Mouse (Mus musculus): ENCODE measurements around the gene Parp11. TPM values are rescaled to one million over a fixed set of nuclear protein-coding genes. Genes with fewer than 3 reads are reported as not detected.
A peak's percentile ranks its signal among the peaks of the same experiment; 100 is the strongest.

Gene Parp11
- polyA plus RNA-seq (2012; ENCODE audit: insufficient read depth, insufficient read length, missing spikeins), result 3.4 and 8.6 TPM in 2 replicates

GRCm38 (mm10) chr6:127446436-127446890, at the start of gene Parp11:
Gene Parp11, plus strand, starts transcription at chr6:127446840.
- Histone ChIP-seq H3K4me1 (ENCODE audit: control insufficient read depth, insufficient read depth, insufficient read length, low read length) (peaks cover 4% of the 10 kb centered on the region; the same call in 1 of the 2 replicates), H3K4me3 (ENCODE audit: insufficient read depth, low read depth, low read length) (peak within 1 kb of the TSS; percentile 51), H3K27ac (replicated peaks; ENCODE audit: low read depth, low read length) (peak within 1 kb of the TSS; percentile 22; the same call in 1 of the 2 replicates)

GRCm38 (mm10) chr6:127398073-127398472, 48.6 kb upstream of the Parp11 start:
- no peak overlapping the region for H3K27ac ChIP-seq (replicated peaks; ENCODE audit: low read depth, low read length)
- H3K4me1 ChIP-seq (ENCODE audit: control insufficient read depth, insufficient read depth, insufficient read length, low read length), result no peaks in the 10 kb centered on the region
- H3K4me3 ChIP-seq (ENCODE audit: insufficient read depth, low read depth, low read length), result no peak overlapping the region

GRCm38 (mm10) chr6:127401419-127401818, 45.2 kb upstream of the Parp11 start:
- H3K4me1 ChIP-seq (ENCODE audit: control insufficient read depth, insufficient read depth, insufficient read length, low read length), result no peaks in the 10 kb centered on the region
- no peak overlapping the region for H3K4me3 ChIP-seq (ENCODE audit: insufficient read depth, low read depth, low read length)
- no peak overlapping the region for H3K27ac ChIP-seq (replicated peaks; ENCODE audit: low read depth, low read length)

GRCm38 (mm10) chr6:127404070-127404810, 42.4 kb upstream of the Parp11 start:
- no peak overlapping the region for H3K4me3 ChIP-seq (ENCODE audit: insufficient read depth, low read depth, low read length)
- no peak overlapping the region for H3K27ac ChIP-seq (replicated peaks; ENCODE audit: low read depth, low read length)
- no peaks in the 10 kb centered on the region for H3K4me1 ChIP-seq (ENCODE audit: control insufficient read depth, insufficient read depth, insufficient read length, low read length)

GRCm38 (mm10) chr6:127405682-127406081, 41.0 kb upstream of the Parp11 start:
- H3K27ac ChIP-seq (replicated peaks; ENCODE audit: low read depth, low read length), result no peak overlapping the region
- H3K4me1 ChIP-seq (ENCODE audit: control insufficient read depth, insufficient read depth, insufficient read length, low read length), result no peaks in the 10 kb centered on the region
- H3K4me3 ChIP-seq (ENCODE audit: insufficient read depth, low read depth, low read length), result no peak overlapping the region

GRCm38 (mm10) chr6:127407742-127408141, 38.9 kb upstream of the Parp11 start:
- Histone ChIP-seq H3K4me1 (ENCODE audit: control insufficient read depth, insufficient read depth, insufficient read length, low read length) (no peaks in the 10 kb centered on the region), H3K27ac (replicated peaks; ENCODE audit: low read depth, low read length) (no peak overlapping the region), H3K4me3 (ENCODE audit: insufficient read depth, low read depth, low read length) (no peak overlapping the region)

GRCm38 (mm10) chr6:127417525-127418184, 29.0 kb upstream of the Parp11 start:
- no peak overlapping the region for H3K4me3 ChIP-seq (ENCODE audit: insufficient read depth, low read depth, low read length)
- H3K27ac ChIP-seq (replicated peaks; ENCODE audit: low read depth, low read length), result no peak overlapping the region
- no peaks in the 10 kb centered on the region for H3K4me1 ChIP-seq (ENCODE audit: control insufficient read depth, insufficient read depth, insufficient read length, low read length)

- Histone ChIP-seq H3K27ac (replicated peaks; ENCODE audit: low read depth, low read length) (no peak overlapping the region), H3K4me3 (ENCODE audit: insufficient read depth, low read depth, low read length) (no peak overlapping the region), H3K4me1 (ENCODE audit: control insufficient read depth, insufficient read depth, insufficient read length, low read length) (no peaks in the 10 kb centered on the region)
Measured at GRCm38 (mm10) chr6:127418322-127418721, 28.3 kb upstream of the Parp11 start.

- no peaks in the 10 kb centered on the region for H3K4me1 ChIP-seq (ENCODE audit: control insufficient read depth, insufficient read depth, insufficient read length, low read length)
- H3K27ac ChIP-seq (replicated peaks; ENCODE audit: low read depth, low read length), result no peak overlapping the region
- no peak overlapping the region for H3K4me3 ChIP-seq (ENCODE audit: insufficient read depth, low read depth, low read length)
Measured at GRCm38 (mm10) chr6:127420115-127420514, 26.5 kb upstream of the Parp11 start.

GRCm38 (mm10) chr6:127425095-127425494, 21.5 kb upstream of the Parp11 start:
- Histone ChIP-seq H3K4me1 (ENCODE audit: control insufficient read depth, insufficient read depth, insufficient read length, low read length) (no peaks in the 10 kb centered on the region), H3K27ac (replicated peaks; ENCODE audit: low read depth, low read length) (no peak overlapping the region), H3K4me3 (ENCODE audit: insufficient read depth, low read depth, low read length) (no peak overlapping the region)

- Histone ChIP-seq H3K4me3 (ENCODE audit: insufficient read depth, low read depth, low read length) (no peak overlapping the region), H3K4me1 (ENCODE audit: control insufficient read depth, insufficient read depth, insufficient read length, low read length) (no peaks in the 10 kb centered on the region), H3K27ac (replicated peaks; ENCODE audit: low read depth, low read length) (no peak overlapping the region)
Measured at GRCm38 (mm10) chr6:127430716-127431115, 15.9 kb upstream of the Parp11 start.

- no peak overlapping the region for H3K4me3 ChIP-seq (ENCODE audit: insufficient read depth, low read depth, low read length)
Measured at GRCm38 (mm10) chr6:127431196-127431766, 15.4 kb upstream of the Parp11 start.

GRCm38 (mm10) chr6:127433886-127434647, 12.6 kb upstream of the Parp11 start:
- H3K4me1 ChIP-seq (ENCODE audit: control insufficient read depth, insufficient read depth, insufficient read length, low read length), result no peaks in the 10 kb centered on the region
- H3K27ac ChIP-seq (replicated peaks; ENCODE audit: low read depth, low read length), result no peak overlapping the region

More at GRCm38 (mm10) chr6:127431196-127431766, 15.4 kb upstream of the Parp11 start:
- no peak overlapping the region for H3K27ac ChIP-seq (replicated peaks; ENCODE audit: low read depth, low read length)
- no peaks in the 10 kb centered on the region for H3K4me1 ChIP-seq (ENCODE audit: control insufficient read depth, insufficient read depth, insufficient read length, low read length)

GRCm38 (mm10) chr6:127434648-127434984, 12.0 kb upstream of the Parp11 start:
- Histone ChIP-seq H3K27ac (replicated peaks; ENCODE audit: low read depth, low read length) (no peak overlapping the region), H3K4me1 (ENCODE audit: control insufficient read depth, insufficient read depth, insufficient read length, low read length) (no peaks in the 10 kb centered on the region), H3K4me3 (ENCODE audit: insufficient read depth, low read depth, low read length) (no peak overlapping the region)

More at GRCm38 (mm10) chr6:127433886-127434647, 12.6 kb upstream of the Parp11 start:
- no peak overlapping the region for H3K4me3 ChIP-seq (ENCODE audit: insufficient read depth, low read depth, low read length)

GRCm38 (mm10) chr6:127439063-127439462, 7.6 kb upstream of the Parp11 start:
- Histone ChIP-seq H3K4me3 (ENCODE audit: insufficient read depth, low read depth, low read length) (no peak overlapping the region), H3K4me1 (ENCODE audit: control insufficient read depth, insufficient read depth, insufficient read length, low read length) (no peaks in the 10 kb centered on the region), H3K27ac (replicated peaks; ENCODE audit: low read depth, low read length) (no peak overlapping the region)
